Mouse (Mus musculus) hindbrain, embryonic 15.5 days (tissue): ENCODE data around the gene Kptn. TPM values are rescaled to one million over a fixed set of nuclear protein-coding genes. Genes with fewer than 3 reads are reported as not detected.

ENCODE experiments used
- ATAC-seq: fragments of 200-750 bp; cut with Nextera tagmentation; 2 replicates; pipeline ENCODE4 v1.8.0; 2017; ENCODE audit warnings: low read depth, moderate number of reproducible peaks, moderate TSS enrichment; ENCODE audit not compliant: low FRiP score
- H3K27ac ChIP-seq: fragments of 300-500 bp; sonication (generic); replicated peaks from 2 replicates; pipeline ENCODE4 v1.5.1; 2015; ENCODE audit warnings: mild to moderate bottlenecking, inconsistent platforms
- H3K27me3 ChIP-seq: fragments of 300-500 bp; sonication (generic); 2 replicates; pipeline ENCODE4 v1.6.1; 2015; ENCODE audit warnings: control low read depth, inconsistent platforms
- H3K36me3 ChIP-seq: fragments of 300-500 bp; sonication (generic); 2 replicates; pipeline ENCODE4 v1.6.1; 2015; ENCODE audit warnings: control low read depth, inconsistent platforms
- H3K4me1 ChIP-seq: fragments of 300-500 bp; sonication (generic); replicated peaks from 2 replicates; pipeline ENCODE4 v1.6.1; 2015; ENCODE audit warnings: control low read depth, inconsistent platforms
- H3K4me2 ChIP-seq: fragments of 300-500 bp; sonication (generic); 2 replicates; pipeline ENCODE4 v1.6.1; 2015; ENCODE audit warnings: moderate library complexity, mild to moderate bottlenecking, inconsistent platforms
- H3K4me3 ChIP-seq: fragments of 300-500 bp; sonication (generic); 2 replicates; pipeline ENCODE4 v1.5.1; 2015; ENCODE audit warnings: mild to moderate bottlenecking, inconsistent platforms
- H3K9ac ChIP-seq: fragments of 300-500 bp; sonication (generic); 2 replicates; pipeline ENCODE4 v1.6.1; 2015; ENCODE audit warnings: inconsistent platforms
- H3K9me3 ChIP-seq: fragments of 300-500 bp; sonication (generic); 2 replicates; pipeline ENCODE4 v1.6.1; 2016; ENCODE audit warnings: control low read depth, inconsistent platforms
- WGBS: fragments of 180-500 bp; shearing (Covaris S2); methylation state at CpG from one replicate; pipeline ENCODE4 v1.1.7; 2015; 5-methylcytosine and 5-hydroxymethylcytosine counted together
- polyA plus RNA-seq: library from polyadenylated mRNA; unstranded; fragments of >200 nt; fragmentation: Nextera tagmentation; extraction: Ambion mirVana; gene quantifications from 2 replicates; pipeline ENCODE4 v1.2.1, GENCODE M21; 2015

Gene Kptn
- polyA plus RNA-seq, 1 experiment from 2014 or later, result 53.5 TPM

- 68% methylated on average over 6 of the region's 6 CpGs for WGBS
- Histone ChIP-seq H3K9ac (no peak overlapping the region), H3K27me3 (no peaks in the 10 kb centered on the region), H3K4me3 (no peak overlapping the region), H3K4me1 (peaks cover 51% of the 10 kb centered on the region), H3K27ac (no peak overlapping the region), H3K4me2 (no peak overlapping the region), H3K9me3 (no peaks in the 10 kb centered on the region), H3K36me3 (no peaks in the 10 kb centered on the region)
- ATAC-seq, result no peak
Observed at GRCm38 (mm10) chr7:16128344-16128743, 8.6 kb downstream of the Kptn start.

DNA sequence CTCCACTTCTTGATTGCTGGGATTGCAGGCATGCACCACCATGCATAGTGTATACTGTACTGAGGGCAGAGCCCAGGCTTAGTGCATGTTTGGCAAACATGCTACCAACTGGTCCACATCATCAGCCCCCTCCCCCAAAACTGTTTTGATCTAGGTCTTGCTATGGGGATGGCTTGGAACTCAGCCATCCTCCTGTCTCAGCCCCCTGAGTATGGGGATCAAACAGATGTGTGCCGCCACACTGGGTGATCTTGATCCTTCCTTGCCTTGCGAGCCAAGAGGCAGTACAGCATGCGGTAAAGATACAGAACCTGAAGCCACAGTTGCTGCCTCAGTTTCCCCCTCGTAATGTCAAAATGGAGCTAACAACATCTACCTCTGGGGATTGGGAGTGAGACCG is 9.2 kb downstream of the Kptn start:
- H3K4me2 ChIP-seq, result peak overlapping the region; percentile 73
- H3K36me3 ChIP-seq, result no peaks in the 10 kb centered on the region
- peak overlapping the region; percentile 69 for H3K9ac ChIP-seq
- H3K4me1 ChIP-seq, result peaks cover 57% of the 10 kb centered on the region
- ATAC-seq, result no peak
- no peaks in the 10 kb centered on the region for H3K27me3 ChIP-seq
- H3K9me3 ChIP-seq, result no peaks in the 10 kb centered on the region
- 56% methylated on average over 5 of the region's 5 CpGs for WGBS
- H3K27ac ChIP-seq, result peak overlapping the region; percentile 79
- H3K4me3 ChIP-seq, result peak overlapping the region; percentile 56

GRCm38 (mm10) chr7:16129421-16129845 is 9.7 kb downstream of the Kptn start, which contains the start of gene Slc8a2:
Gene Slc8a2, plus strand, starts transcription at chr7:16129826.
- peak within 1 kb of the TSS; percentile 79 for H3K27ac ChIP-seq
- WGBS, result 2% methylated on average over 12 of the region's 12 CpGs
- no peaks in the 10 kb centered on the region for H3K27me3 ChIP-seq
- peak within 1 kb of the TSS; percentile 69 for H3K9ac ChIP-seq
- H3K36me3 ChIP-seq, result no peaks in the 10 kb centered on the region
- H3K4me2 ChIP-seq, result peak within 1 kb of the TSS; percentile 73
- peak within 1 kb of the TSS; percentile 56 for H3K4me3 ChIP-seq
- H3K4me1 ChIP-seq, result peaks cover 62% of the 10 kb centered on the region
- ATAC-seq, result peak; percentile 90
- H3K9me3 ChIP-seq, result no peaks in the 10 kb centered on the region

GRCm38 (mm10) chr7:16129846-16130691 is 10.4 kb downstream of the Kptn start:
- ATAC-seq, result peak; percentile 88
- Histone ChIP-seq H3K4me3 (peak overlapping the region; percentile 56), H3K36me3 (no peaks in the 10 kb centered on the region), H3K27ac (peak overlapping the region; percentile 79), H3K4me2 (peak overlapping the region; percentile 73), H3K9me3 (no peaks in the 10 kb centered on the region), H3K9ac (peak overlapping the region; percentile 69), H3K27me3 (no peaks in the 10 kb centered on the region), H3K4me1 (peaks cover 68% of the 10 kb centered on the region)
- WGBS, result 2% methylated on average over 36 of the region's 38 CpGs

DNA sequence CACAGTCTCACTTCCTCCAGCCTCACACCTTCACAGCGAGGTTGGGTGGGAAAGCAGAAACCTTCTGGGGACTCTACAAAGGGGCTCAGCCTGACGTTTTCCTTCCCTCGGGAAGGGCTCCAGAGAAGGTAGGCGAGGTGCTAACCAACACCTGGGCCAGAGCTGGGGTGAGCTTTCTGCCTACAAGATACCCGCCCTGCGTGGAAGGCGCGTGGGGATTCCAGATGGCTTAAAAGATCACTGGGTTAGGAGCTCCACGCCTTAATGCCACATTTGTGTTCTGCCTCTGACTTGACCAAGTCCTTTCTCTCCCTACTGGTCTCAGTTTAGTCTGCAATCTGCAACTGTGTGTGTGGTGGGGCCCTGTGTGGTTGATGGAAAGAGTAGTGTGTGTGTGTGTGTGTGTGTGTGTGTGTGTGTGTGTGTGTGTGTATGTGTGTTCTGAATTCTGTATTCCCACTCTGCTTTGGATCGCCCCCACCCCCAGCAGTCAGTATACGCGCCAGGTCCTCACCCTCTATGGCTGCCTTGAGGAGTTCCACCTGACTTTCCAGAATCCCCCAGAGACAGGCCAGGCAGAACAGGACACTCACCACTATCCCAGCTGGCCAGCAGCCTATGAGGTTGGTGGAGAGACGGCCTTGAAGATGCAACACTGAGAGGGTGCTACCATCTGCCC is 11.4 kb downstream of the Kptn start:
- no peak for ATAC-seq
- peaks cover 69% of the 10 kb centered on the region for H3K4me1 ChIP-seq

DNA sequence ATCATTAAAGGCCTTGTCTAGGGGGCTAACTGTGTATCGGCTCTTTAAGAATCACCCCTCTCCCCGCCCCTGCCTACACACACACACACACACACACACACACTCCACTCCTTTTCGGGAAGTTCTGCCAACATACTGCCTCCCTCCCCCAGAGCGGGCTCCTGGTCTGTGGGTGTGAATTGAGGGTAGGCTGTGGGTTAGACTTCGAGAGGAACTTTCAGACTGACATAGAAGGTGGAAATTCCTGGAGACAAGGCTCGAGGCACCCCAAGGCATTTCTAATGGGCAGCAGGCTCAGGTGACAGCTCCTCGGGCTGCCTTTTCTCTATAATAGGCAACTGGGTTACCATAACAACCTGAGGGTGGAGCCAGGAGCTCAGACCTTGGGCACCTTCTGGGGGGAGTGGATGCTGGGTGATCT is 12.5 kb downstream of the Kptn start:
- Histone ChIP-seq H3K4me2 (peak overlapping the region; percentile 73), H3K36me3 (no peaks in the 10 kb centered on the region), H3K27me3 (no peaks in the 10 kb centered on the region), H3K9me3 (no peaks in the 10 kb centered on the region), H3K9ac (no peak overlapping the region), H3K27ac (no peak overlapping the region), H3K4me1 (peaks cover 69% of the 10 kb centered on the region), H3K4me3 (no peak overlapping the region)
- no peak for ATAC-seq
- 11% methylated on average over 7 of the region's 7 CpGs for WGBS

More for the DNA sequence above, 11.4 kb downstream of the Kptn start:
- Histone ChIP-seq H3K27ac (peak overlapping the region; percentile 79), H3K4me2 (peak overlapping the region; percentile 73), H3K9ac (peak overlapping the region; percentile 69), H3K4me3 (peak overlapping the region; percentile 56), H3K36me3 (no peaks in the 10 kb centered on the region), H3K9me3 (no peaks in the 10 kb centered on the region), H3K27me3 (no peaks in the 10 kb centered on the region)
- 32% methylated on average over 13 of the region's 13 CpGs for WGBS

GRCm38 (mm10) chr7:16132926-16133325 is 13.2 kb downstream of the Kptn start:
- H3K27ac ChIP-seq, result no peak overlapping the region
- no peaks in the 10 kb centered on the region for H3K9me3 ChIP-seq
- H3K4me2 ChIP-seq, result no peak overlapping the region
- no peaks in the 10 kb centered on the region for H3K27me3 ChIP-seq
- ATAC-seq, result no peak
- no peak overlapping the region for H3K9ac ChIP-seq
- peaks cover 65% of the 10 kb centered on the region for H3K4me1 ChIP-seq
- WGBS, result 71% methylated on average over 3 of the region's 3 CpGs
- no peaks in the 10 kb centered on the region for H3K36me3 ChIP-seq
- no peak overlapping the region for H3K4me3 ChIP-seq

GRCm38 (mm10) chr7:16133691-16134090 is 14.0 kb downstream of the Kptn start:
- H3K9me3 ChIP-seq, result no peaks in the 10 kb centered on the region
- H3K27ac ChIP-seq, result no peak overlapping the region
- H3K4me2 ChIP-seq, result no peak overlapping the region
- no peaks in the 10 kb centered on the region for H3K27me3 ChIP-seq
- ATAC-seq, result no peak
- peaks cover 57% of the 10 kb centered on the region for H3K4me1 ChIP-seq
- H3K36me3 ChIP-seq, result no peaks in the 10 kb centered on the region
- no peak overlapping the region for H3K9ac ChIP-seq
- 78% methylated on average over 9 of the region's 9 CpGs for WGBS
- H3K4me3 ChIP-seq, result no peak overlapping the region

- H3K4me1 ChIP-seq, result peaks cover 48% of the 10 kb centered on the region
Observed at GRCm38 (mm10) chr7:16134951-16135392, 15.3 kb downstream of the Kptn start.

DNA sequence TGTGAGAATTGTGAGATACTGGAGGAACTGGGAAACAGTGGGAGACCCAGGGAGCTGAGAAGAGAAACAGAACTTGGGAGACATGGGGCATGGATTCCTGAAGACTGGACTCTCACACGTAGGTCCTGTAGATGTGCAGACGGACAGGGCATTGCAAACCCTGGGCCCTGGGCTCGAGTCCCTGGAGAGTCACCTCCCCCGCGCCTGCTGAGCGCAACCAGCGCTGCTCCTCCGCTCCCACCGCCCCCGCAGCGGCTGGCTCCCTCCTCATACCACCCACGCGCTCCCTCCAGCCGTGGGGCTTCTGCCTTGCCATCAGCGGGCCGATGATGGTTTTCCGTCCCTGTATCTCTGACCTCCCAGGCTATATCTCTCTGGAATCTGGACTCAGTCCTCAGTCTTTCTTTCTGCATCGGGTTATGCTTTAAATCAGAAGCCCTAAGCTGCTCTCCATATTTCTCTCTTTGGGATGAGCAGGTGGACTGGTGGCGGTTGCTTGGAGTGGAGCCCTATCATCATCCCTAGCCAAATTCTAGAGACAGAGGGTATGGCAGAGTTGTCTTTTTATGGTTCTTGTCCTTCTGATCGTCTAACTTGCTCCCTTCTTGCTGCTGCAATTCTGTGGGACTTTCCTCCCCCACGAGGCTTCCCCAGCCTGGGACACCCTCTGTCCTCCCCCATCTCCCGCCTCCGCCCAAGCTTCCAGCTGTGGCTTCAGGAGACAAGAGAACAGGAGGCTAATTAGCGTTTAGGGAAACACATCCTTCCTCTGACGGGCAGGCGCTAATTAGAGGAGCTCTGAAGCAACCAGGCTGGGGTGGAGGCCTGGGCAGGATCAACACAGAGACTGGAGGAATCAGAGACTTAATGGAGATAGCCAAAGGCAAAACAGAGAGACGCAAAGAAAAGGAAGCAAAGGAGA is 27.1 kb downstream of the Kptn start:
- Histone ChIP-seq H3K9ac (no peak overlapping the region), H3K4me3 (no peak overlapping the region), H3K9me3 (no peaks in the 10 kb centered on the region), H3K4me1 (0 out of 2 replicates have a peak, but pooled peaks cover 4% of the 10 kb centered on the region), H3K27ac (no peak overlapping the region), H3K4me2 (no peak overlapping the region), H3K27me3 (no peaks in the 10 kb centered on the region), H3K36me3 (0 out of 2 replicates have a peak, but pooled peaks cover 1% of the 10 kb centered on the region)
- ATAC-seq, result no peak
- WGBS, result 32% methylated on average over 27 of the region's 27 CpGs

More at GRCm38 (mm10) chr7:16134951-16135392, 15.3 kb downstream of the Kptn start:
- no peaks in the 10 kb centered on the region for H3K36me3 ChIP-seq
- peak overlapping the region; percentile 26 for H3K4me2 ChIP-seq
- peak; percentile 9; the same call in 1 of the 2 replicates for ATAC-seq
- no peak overlapping the region for H3K9ac ChIP-seq
- 12% methylated on average over 7 of the region's 7 CpGs for WGBS
- H3K27ac ChIP-seq, result peak overlapping the region; percentile 45; the same call in 1 of the 2 replicates
- 0 out of 2 replicates have a peak overlapping the region, but pooled peaks have one; percentile 8 for H3K4me3 ChIP-seq
- H3K9me3 ChIP-seq, result no peaks in the 10 kb centered on the region
- H3K27me3 ChIP-seq, result no peaks in the 10 kb centered on the region

DNA sequence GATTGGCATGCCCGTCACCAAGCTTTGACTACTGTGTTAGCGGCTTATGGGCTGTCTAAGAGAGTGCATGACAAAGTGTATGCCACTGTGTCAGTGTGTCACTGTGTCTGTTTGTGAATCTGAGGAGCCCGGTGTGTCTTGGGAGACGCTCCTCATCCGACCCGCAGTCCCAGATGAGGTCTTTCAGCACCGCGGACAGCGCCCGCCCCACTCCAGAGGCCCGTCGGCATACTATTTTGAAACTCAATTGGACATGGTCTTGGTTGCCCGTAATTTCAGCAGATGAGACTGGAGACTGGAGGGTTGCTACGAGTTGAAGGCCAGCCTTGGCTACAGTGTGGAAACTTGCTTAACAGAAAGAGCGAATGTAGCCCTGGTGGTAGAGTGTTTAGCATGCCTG is 27.9 kb downstream of the Kptn start:
- H3K4me2 ChIP-seq, result no peak overlapping the region
- no peak overlapping the region for H3K9ac ChIP-seq
- H3K4me1 ChIP-seq, result 0 out of 2 replicates have a peak, but pooled peaks cover 4% of the 10 kb centered on the region
- no peaks in the 10 kb centered on the region for H3K27me3 ChIP-seq
- ATAC-seq, result no peak
- no peak overlapping the region for H3K4me3 ChIP-seq
- no peaks in the 10 kb centered on the region for H3K36me3 ChIP-seq
- H3K27ac ChIP-seq, result no peak overlapping the region
- H3K9me3 ChIP-seq, result no peaks in the 10 kb centered on the region
- WGBS, result 21% methylated on average over 15 of the region's 15 CpGs
